Mouse (Mus musculus) forebrain, embryonic 16.5 days (tissue): ENCODE results near the gene Atxn7l3. TPM values are rescaled to one million over a fixed set of nuclear protein-coding genes. Genes with fewer than 3 reads are reported as not detected.

ENCODE experiments used
- ATAC-seq: fragments of 200-750 bp; cut with Nextera tagmentation; 2 replicates; pipeline ENCODE4 v1.8.0; 2017; ENCODE audit warnings: mild to moderate bottlenecking, moderate library complexity
- H3K27ac ChIP-seq: fragments of 300-500 bp; sonication (generic); 2 replicates; pipeline ENCODE4 v1.5.1; 2014; ENCODE audit warnings: low read length, control low read depth
- H3K27me3 ChIP-seq: fragments of 300-500 bp; sonication (generic); replicated peaks from 2 replicates; pipeline ENCODE4 v1.6.1; 2014; ENCODE audit warnings: low read length; ENCODE audit not compliant: control insufficient read depth, insufficient read depth
- H3K36me3 ChIP-seq: fragments of 300-500 bp; sonication (generic); 2 replicates; pipeline ENCODE4 v1.6.1; 2014; ENCODE audit not compliant: control insufficient read depth, insufficient read depth
- H3K4me1 ChIP-seq: fragments of 300-500 bp; sonication (generic); replicated peaks from 2 replicates; pipeline ENCODE4 v1.6.1; 2014; ENCODE audit warnings: low read length; ENCODE audit not compliant: control insufficient read depth, insufficient read depth
- H3K4me2 ChIP-seq: fragments of 300-500 bp; sonication (generic); 2 replicates; pipeline ENCODE4 v1.6.1; 2014; ENCODE audit warnings: mild to moderate bottlenecking, low read length, control low read depth
- H3K4me3 ChIP-seq: fragments of 300-500 bp; sonication (generic); replicated peaks from 2 replicates; pipeline ENCODE4 v1.5.1; 2014; ENCODE audit warnings: mild to moderate bottlenecking, low read length, control low read depth
- H3K9ac ChIP-seq: fragments of 300-500 bp; sonication (generic); replicated peaks from 2 replicates; pipeline ENCODE4 v1.6.1; 2014; ENCODE audit warnings: low read depth, low read length, control low read depth
- H3K9me3 ChIP-seq: fragments of 300-500 bp; sonication (generic); 2 replicates; pipeline ENCODE4 v1.6.1; 2016; ENCODE audit warnings: low read length; ENCODE audit not compliant: control insufficient read depth
- WGBS: fragments of 180-500 bp; shearing (Covaris S2); extraction: QIAGEN DNeasy Blood & Tissue Kit; methylation state at CpG from one replicate; pipeline ENCODE4 v1.1.7; 2014; 5-methylcytosine and 5-hydroxymethylcytosine counted together
- polyA plus RNA-seq: library from polyadenylated mRNA; unstranded; fragments of >200 nt; fragmentation: Nextera tagmentation; extraction: Ambion mirVana; gene quantifications from 2 replicates; pipeline ENCODE4 v1.2.1, GENCODE M21; 2015

The Atxn7l3 gene
- polyA plus RNA-seq, 1 experiment from 2014 or later: 29.5 TPM

GRCm38 (mm10) chr11:102305359-102305758 is 8.9 kb upstream of the Atxn7l3 start:
- no peak overlapping the region for H3K4me3 ChIP-seq
- H3K4me1 ChIP-seq: peaks cover 11% of the 10 kb centered on the region
- 70% methylated on average over 3 of the region's 3 CpGs for WGBS
- no peaks in the 10 kb centered on the region for H3K27me3 ChIP-seq
- no peaks in the 10 kb centered on the region for H3K9me3 ChIP-seq
- H3K4me2 ChIP-seq: no peak overlapping the region
- H3K9ac ChIP-seq: no peak overlapping the region
- ATAC-seq: no peak
- H3K36me3 ChIP-seq: peaks cover 20% of the 10 kb centered on the region
- H3K27ac ChIP-seq: no peak overlapping the region

GRCm38 (mm10) chr11:102304141-102304540 is 7.7 kb upstream of the Atxn7l3 start:
- no peak overlapping the region for H3K4me2 ChIP-seq
- peaks cover 6% of the 10 kb centered on the region for H3K4me1 ChIP-seq
- no peak for ATAC-seq
- 38% methylated on average over 2 of the region's 2 CpGs for WGBS
- H3K27me3 ChIP-seq: no peaks in the 10 kb centered on the region
- no peak overlapping the region for H3K27ac ChIP-seq
- H3K36me3 ChIP-seq: peaks cover 20% of the 10 kb centered on the region
- no peaks in the 10 kb centered on the region for H3K9me3 ChIP-seq
- H3K9ac ChIP-seq: no peak overlapping the region
- no peak overlapping the region for H3K4me3 ChIP-seq

- no peaks in the 10 kb centered on the region for H3K27me3 ChIP-seq
- peaks cover 14% of the 10 kb centered on the region for H3K4me1 ChIP-seq
- WGBS: 7% methylated on average over 1 of the region's 1 CpGs
- no peaks in the 10 kb centered on the region for H3K9me3 ChIP-seq
- H3K4me2 ChIP-seq: no peak overlapping the region
- H3K9ac ChIP-seq: no peak overlapping the region
- H3K27ac ChIP-seq: no peak overlapping the region
- no peak overlapping the region for H3K4me3 ChIP-seq
- H3K36me3 ChIP-seq: no peaks in the 10 kb centered on the region
- ATAC-seq: no peak
These were observed 3.4 kb upstream of the Atxn7l3 start for GRCm38 (mm10) chr11:102299839-102300238.

GRCm38 (mm10) chr11:102297577-102298556 is 1.4 kb upstream of the Atxn7l3 start:
- H3K4me3 ChIP-seq: peak overlapping the region; percentile 78
- no peak; the same call in 1 of the 2 replicates for ATAC-seq
- 28% methylated on average over 27 of the region's 27 CpGs for WGBS
- H3K36me3 ChIP-seq: peaks cover 3% of the 10 kb centered on the region; the same call in 1 of the 2 replicates
- peak overlapping the region; percentile 76 for H3K9ac ChIP-seq
- H3K9me3 ChIP-seq: no peaks in the 10 kb centered on the region
- peak overlapping the region; percentile 98 for H3K27ac ChIP-seq
- peaks cover 21% of the 10 kb centered on the region for H3K4me1 ChIP-seq
- peak overlapping the region; percentile 87 for H3K4me2 ChIP-seq
- no peaks in the 10 kb centered on the region for H3K27me3 ChIP-seq

GRCm38 (mm10) chr11:102295598-102296471 is 596 bp downstream of the Atxn7l3 start:
- Histone ChIP-seq H3K27me3 (no peaks in the 10 kb centered on the region), H3K4me2 (peak overlapping the region; percentile 93), H3K4me3 (peak overlapping the region; percentile 78), H3K9me3 (no peaks in the 10 kb centered on the region), H3K27ac (peak overlapping the region; percentile 98), H3K4me1 (peaks cover 21% of the 10 kb centered on the region), H3K36me3 (peaks cover 17% of the 10 kb centered on the region), H3K9ac (peak overlapping the region; percentile 92)
- ATAC-seq: peak; percentile 7; the same call in 1 of the 2 replicates
- under 1% methylated on average over 36 of the region's 73 CpGs for WGBS

- ATAC-seq: 0 out of 2 replicates have a peak, but pooled peaks have one; percentile 0
- 46% methylated on average over 12 of the region's 12 CpGs for WGBS
- peak overlapping the region; percentile 92 for H3K9ac ChIP-seq
These were observed 1.4 kb downstream of the Atxn7l3 start for GRCm38 (mm10) chr11:102294887-102295597.

GRCm38 (mm10) chr11:102294416-102294815 is 2.0 kb downstream of the Atxn7l3 start:
- H3K27ac ChIP-seq: no peak overlapping the region; the same call in 1 of the 2 replicates
- peaks cover 21% of the 10 kb centered on the region for H3K4me1 ChIP-seq
- peaks cover 18% of the 10 kb centered on the region for H3K36me3 ChIP-seq
- no peak overlapping the region for H3K9ac ChIP-seq
- H3K4me2 ChIP-seq: peak overlapping the region; percentile 93; the same call in 1 of the 2 replicates
- ATAC-seq: no peak
- H3K9me3 ChIP-seq: no peaks in the 10 kb centered on the region
- no peaks in the 10 kb centered on the region for H3K27me3 ChIP-seq
- WGBS: 81% methylated on average over 5 of the region's 5 CpGs
- H3K4me3 ChIP-seq: no peak overlapping the region

More at GRCm38 (mm10) chr11:102294887-102295597, 1.4 kb downstream of the Atxn7l3 start:
- peak overlapping the region; percentile 98 for H3K27ac ChIP-seq
- H3K9me3 ChIP-seq: no peaks in the 10 kb centered on the region
- peak overlapping the region; percentile 93 for H3K4me2 ChIP-seq
- H3K36me3 ChIP-seq: peaks cover 18% of the 10 kb centered on the region
- peak overlapping the region; percentile 78 for H3K4me3 ChIP-seq
- no peaks in the 10 kb centered on the region for H3K27me3 ChIP-seq
- peaks cover 21% of the 10 kb centered on the region for H3K4me1 ChIP-seq

- 94% methylated on average over 13 of the region's 13 CpGs for WGBS
- Histone ChIP-seq H3K4me1 (peaks cover 21% of the 10 kb centered on the region), H3K36me3 (peaks cover 18% of the 10 kb centered on the region), H3K27ac (no peak overlapping the region), H3K27me3 (no peaks in the 10 kb centered on the region), H3K4me2 (no peak overlapping the region), H3K4me3 (no peak overlapping the region), H3K9ac (no peak overlapping the region), H3K9me3 (no peaks in the 10 kb centered on the region)
- no peak for ATAC-seq
These were observed 2.5 kb downstream of the Atxn7l3 start for GRCm38 (mm10) chr11:102293971-102294370.
